Mouse (Mus musculus): ENCODE data around the gene Cox4i1. TPM values are rescaled to one million over a fixed set of nuclear protein-coding genes. Genes with fewer than 3 reads are reported as not detected.

The Cox4i1 gene
- polyA plus RNA-seq, 1 experiment from 2014 or later = 1,016 TPM

Other genes starting within 250 kb of the Cox4i1 start
- gene Gins2, start 78.9 kb upstream of the Cox4i1 start, polyA plus RNA-seq (2014; fragmentation: Nextera tagmentation; extraction: Ambion mirVana) = 15.5 and 23.7 TPM in 2 replicates
- gene 1190005I06Rik, start 20.6 kb upstream of the Cox4i1 start, polyA plus RNA-seq (2014; fragmentation: Nextera tagmentation; extraction: Ambion mirVana) = 11.8 and 12.8 TPM in 2 replicates
- gene Gm27021, start 143 bp upstream of the Cox4i1 start, polyA plus RNA-seq (2014; fragmentation: Nextera tagmentation; extraction: Ambion mirVana) = 4.9 and 5.1 TPM in 2 replicates
- 108 and 142 TPM in 2 replicates for gene Emc8, start 351 bp downstream of the Cox4i1 start, polyA plus RNA-seq (2014; fragmentation: Nextera tagmentation; extraction: Ambion mirVana)
- 2.0 and 4.0 TPM in 2 replicates for gene Irf8, start 68.1 kb downstream of the Cox4i1 start, polyA plus RNA-seq (2014; fragmentation: Nextera tagmentation; extraction: Ambion mirVana)